Mouse (Mus musculus) forebrain, embryonic 16.5 days (tissue): Measurements from ENCODE around the gene Neo1. TPM values are rescaled to one million over a fixed set of nuclear protein-coding genes. Genes with fewer than 3 reads are reported as not detected.

Source experiments
- polyA plus RNA-seq: library from polyadenylated mRNA; unstranded; fragments of >200 nt; fragmentation: Nextera tagmentation; extraction: Ambion mirVana; gene quantifications from 2 replicates; pipeline ENCODE4 v1.2.1, GENCODE M21; 2015

Neo1 gene
- polyA plus RNA-seq, 1 experiment from 2014 or later = 64.7 TPM

Other genes with a start within 250 kb of the Neo1 start
- gene Hcn4, start 213.0 kb downstream of the Neo1 start, polyA plus RNA-seq = 2.1 and 2.8 TPM in 2 replicates